Mouse (Mus musculus): ENCODE results near the gene Nhlh2.

Gene Nhlh2

GRCm38 (mm10) chr3:102023829-102024228 lies 14.0 kb downstream of the Nhlh2 start:
- in situ Hi-C loops (cut with MboI, MseI): loop anchor here (25.0 kb wide), 1 partner anchor 1137 kb away; no protein-coding TSS in a partner anchor

GRCm38 (mm10) chr3:102024981-102025451 lies 15.1 kb downstream of the Nhlh2 start:
- in situ Hi-C loops (cut with MboI, MseI): loop anchor here (25.0 kb wide), 1 partner anchor 1138 kb away; no protein-coding TSS in a partner anchor

- in situ Hi-C loops (cut with MboI, MseI): no loop called here
Observed at GRCm38 (mm10) chr3:102025659-102026058, 15.8 kb downstream of the Nhlh2 start.

GRCm38 (mm10) chr3:102027880-102028279 lies 18.0 kb downstream of the Nhlh2 start:
- in situ Hi-C loops (cut with MboI, MseI): no loop called here

GRCm38 (mm10) chr3:102037806-102038205 lies 27.9 kb downstream of the Nhlh2 start:
- in situ Hi-C loops (cut with MboI, MseI): no loop called here

- in situ Hi-C loops (cut with MboI, MseI): no loop called here
Observed at GRCm38 (mm10) chr3:102038608-102039007, 28.7 kb downstream of the Nhlh2 start.

- in situ Hi-C loops (cut with MboI, MseI): no loop called here
Observed at GRCm38 (mm10) chr3:102041632-102042031, 31.8 kb downstream of the Nhlh2 start.

GRCm38 (mm10) chr3:102045071-102045470 lies 35.2 kb downstream of the Nhlh2 start:
- in situ Hi-C loops (cut with MboI, MseI): no loop called here

GRCm38 (mm10) chr3:102047532-102047931 lies 37.7 kb downstream of the Nhlh2 start:
- in situ Hi-C loops (cut with MboI, MseI): no loop called here

- in situ Hi-C loops (cut with MboI, MseI): no loop called here
Observed at GRCm38 (mm10) chr3:102049207-102050104, 39.6 kb downstream of the Nhlh2 start.

- in situ Hi-C loops (cut with MboI, MseI): no loop called here
Observed at GRCm38 (mm10) chr3:102052036-102052435, 42.2 kb downstream of the Nhlh2 start.

GRCm38 (mm10) chr3:102053293-102053692 lies 43.4 kb downstream of the Nhlh2 start:
- in situ Hi-C loops (cut with MboI, MseI): no loop called here

GRCm38 (mm10) chr3:102055878-102056277 lies 46.0 kb downstream of the Nhlh2 start:
- in situ Hi-C loops (cut with MboI, MseI): no loop called here

- in situ Hi-C loops (cut with MboI, MseI): no loop called here
Observed at GRCm38 (mm10) chr3:102060065-102060464, 50.2 kb downstream of the Nhlh2 start.

- in situ Hi-C loops (cut with MboI, MseI): no loop called here
Observed at GRCm38 (mm10) chr3:102061923-102062670, 52.2 kb downstream of the Nhlh2 start.

GRCm38 (mm10) chr3:102062671-102063010 lies 52.8 kb downstream of the Nhlh2 start:
- in situ Hi-C loops (cut with MboI, MseI): no loop called here

GRCm38 (mm10) chr3:102063273-102064120 lies 53.6 kb downstream of the Nhlh2 start:
- in situ Hi-C loops (cut with MboI, MseI): no loop called here

- in situ Hi-C loops (cut with MboI, MseI): no loop called here
Observed at GRCm38 (mm10) chr3:102064566-102064965, 54.7 kb downstream of the Nhlh2 start.

All from T-helper 2 cell (primary cell).